Mouse (Mus musculus) CD8-positive naive resting alpha-beta T cell, adult 2 months (primary cell): Measurements from ENCODE around the gene Daam1.

ENCODE experiments used
- DNase-seq, 2 experiments: peaks; one replicate each; pipeline ENCODE4 v3.0.0; 2022; ENCODE audit warnings: low read depth in 2 of 2, low spot score in 2 of 2

Gene Daam1

DNA sequence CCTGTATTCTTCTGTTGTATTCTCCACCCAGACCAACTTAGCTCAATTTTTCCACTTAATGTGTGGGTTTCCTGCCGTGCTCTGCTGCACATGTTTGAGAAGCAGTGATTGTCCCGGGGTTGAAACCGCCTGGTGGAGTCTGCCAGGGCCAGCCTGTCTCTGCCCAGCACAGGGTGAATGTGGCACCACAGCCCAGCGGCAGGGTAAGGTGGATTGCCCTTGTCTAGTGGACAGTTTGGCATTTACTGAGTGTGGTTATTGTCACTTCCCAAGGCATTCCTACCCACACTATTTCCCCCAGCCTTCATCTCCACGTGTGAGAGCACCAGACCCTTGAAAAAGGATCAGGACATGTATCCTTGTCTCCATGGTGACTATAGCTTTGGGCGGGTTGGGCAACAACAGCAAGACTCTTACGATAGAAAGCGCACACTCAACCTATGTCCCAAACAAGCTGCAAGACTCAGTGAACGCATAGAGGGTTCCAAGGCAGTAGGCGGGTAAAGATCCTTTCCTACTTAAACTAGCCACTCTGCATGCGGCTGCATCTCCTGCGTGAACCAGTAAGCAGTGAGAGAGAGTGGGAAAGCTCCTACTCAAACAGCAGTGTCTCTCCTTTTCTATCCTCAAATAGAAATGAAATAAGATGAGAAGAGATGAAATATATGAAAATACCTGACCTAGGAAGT, 139.2 kb downstream of the Daam1 start:
- DNase-seq = no peak

DNA sequence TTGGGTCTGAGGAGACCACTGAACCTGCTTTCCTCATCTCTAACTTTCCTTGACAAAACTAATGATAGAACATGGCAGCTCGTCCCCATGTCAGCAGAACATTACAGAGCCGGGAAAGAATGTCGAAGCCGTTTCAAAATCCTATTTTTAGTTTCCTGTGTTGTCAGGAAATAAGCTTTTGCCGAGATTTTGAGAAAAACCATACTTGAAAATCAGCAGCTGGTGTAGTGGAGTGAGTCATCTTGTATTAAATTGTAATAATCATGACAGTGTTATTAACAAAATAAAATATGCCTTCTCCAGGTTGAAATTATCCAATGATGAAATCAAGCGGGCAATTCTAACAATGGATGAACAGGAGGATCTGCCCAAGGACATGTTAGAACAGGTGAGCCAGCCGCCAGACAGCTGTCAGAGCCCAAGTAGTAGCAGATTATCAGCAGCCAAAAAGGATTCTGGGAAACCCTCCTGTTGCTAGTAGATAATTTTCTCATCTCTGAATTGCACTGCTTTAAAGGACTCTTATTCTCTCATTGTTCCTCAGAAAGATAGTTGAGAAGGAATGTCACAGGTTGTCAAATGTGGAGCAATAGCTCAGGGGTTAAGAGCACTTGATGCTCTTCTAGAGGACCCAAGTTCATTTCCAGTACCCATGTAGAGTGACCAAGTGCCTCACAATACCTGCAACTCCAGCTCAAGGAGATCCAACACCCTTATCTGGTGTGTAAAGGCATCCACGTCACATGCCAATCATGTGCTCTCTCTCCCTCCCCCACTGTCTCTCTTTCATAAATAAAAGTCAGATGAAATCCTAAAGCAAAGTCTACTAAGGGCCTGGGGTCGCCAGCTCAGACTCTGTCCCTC, 140.1 kb downstream of the Daam1 start:
- no peak for DNase-seq

GRCm38 (mm10) chr12:71972126-71972525, 141.2 kb downstream of the Daam1 start:
- no peak for DNase-seq

DNA sequence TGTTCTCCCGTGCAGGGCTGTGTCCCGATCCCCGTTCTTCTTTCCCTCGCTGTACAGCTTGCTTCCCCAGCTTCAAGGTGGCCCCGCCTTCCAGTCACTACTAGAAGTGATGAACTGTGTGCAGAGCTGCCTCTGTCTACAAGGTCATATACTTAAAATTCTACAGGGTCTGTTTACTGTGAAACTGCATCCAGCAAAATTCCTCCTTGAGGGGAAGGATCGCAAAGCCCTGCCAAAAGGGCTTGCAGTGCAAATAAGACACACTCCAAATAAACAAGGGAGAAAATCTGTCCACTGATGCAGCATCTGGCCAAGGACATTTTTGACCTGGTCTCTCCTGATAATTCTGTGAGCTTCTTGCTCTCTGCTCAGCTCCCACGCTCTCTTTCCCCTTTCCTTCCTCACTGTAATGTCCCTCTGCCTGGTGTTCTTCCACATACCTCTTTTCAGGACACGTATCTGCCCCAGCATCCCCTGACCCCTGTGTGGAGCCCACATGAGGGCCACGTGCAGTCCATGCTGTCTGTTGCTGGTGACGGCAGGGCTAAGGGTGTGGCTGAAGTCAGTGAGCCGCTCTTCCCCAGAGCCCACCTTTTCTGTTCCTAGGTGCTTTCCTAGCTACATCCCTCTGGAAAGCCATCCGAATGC, 141.9 kb downstream of the Daam1 start:
- no peak for DNase-seq

DNA sequence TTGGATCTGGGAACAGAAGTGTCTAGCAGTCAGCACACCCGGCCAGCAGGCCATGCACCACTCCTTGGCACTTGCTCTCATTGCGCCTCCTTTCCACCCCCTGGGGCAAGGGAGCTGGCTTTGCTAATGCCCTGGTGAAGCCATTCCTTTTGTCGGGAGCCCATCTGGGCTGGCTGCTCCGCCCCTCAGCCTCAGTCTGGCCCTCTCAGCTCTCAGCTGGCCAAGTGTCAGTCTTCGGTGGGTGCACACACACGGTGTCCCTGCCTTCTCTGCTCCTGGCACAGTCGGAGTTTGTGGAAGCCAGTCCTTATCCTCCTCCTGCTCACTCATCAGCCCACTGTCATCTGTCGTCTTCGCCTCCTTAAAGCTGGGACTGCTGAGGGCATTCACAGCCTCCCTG, 142.7 kb downstream of the Daam1 start:
- no peak for DNase-seq

- no peak for DNase-seq
Observed at GRCm38 (mm10) chr12:71975626-71976025, 144.7 kb downstream of the Daam1 start.

DNA sequence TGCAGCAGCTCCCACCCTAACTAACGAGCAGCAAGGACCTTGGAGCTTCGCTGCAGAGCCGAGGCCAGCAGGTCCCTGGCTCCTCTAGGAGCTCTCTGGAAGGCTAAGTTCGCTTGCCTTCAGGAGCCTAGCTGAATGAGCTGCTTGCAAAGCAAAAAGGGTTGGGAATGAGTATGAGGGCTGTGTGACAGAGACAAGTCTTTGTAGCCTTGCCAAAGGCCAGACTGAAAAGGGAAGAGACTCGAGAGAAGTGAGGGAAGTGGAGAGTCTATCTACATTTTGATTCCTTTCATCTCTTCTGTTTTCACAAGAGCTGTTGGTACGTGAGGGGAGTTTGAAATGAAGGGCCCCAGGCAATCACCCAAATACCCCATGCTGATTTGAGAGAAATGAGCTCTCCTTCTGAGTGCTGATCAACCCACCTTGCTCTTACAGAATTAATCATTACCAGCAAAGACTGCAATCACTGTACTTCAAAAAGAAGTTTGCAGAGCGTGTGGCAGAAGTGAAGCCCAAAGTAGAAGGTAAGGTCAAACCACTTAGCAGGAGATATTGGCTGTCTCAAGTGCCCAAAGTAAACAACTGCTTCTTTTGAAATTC, 145.6 kb downstream of the Daam1 start:
- no peak for DNase-seq

GRCm38 (mm10) chr12:71977364-71977763, 146.5 kb downstream of the Daam1 start:
- no peak for DNase-seq

DNA sequence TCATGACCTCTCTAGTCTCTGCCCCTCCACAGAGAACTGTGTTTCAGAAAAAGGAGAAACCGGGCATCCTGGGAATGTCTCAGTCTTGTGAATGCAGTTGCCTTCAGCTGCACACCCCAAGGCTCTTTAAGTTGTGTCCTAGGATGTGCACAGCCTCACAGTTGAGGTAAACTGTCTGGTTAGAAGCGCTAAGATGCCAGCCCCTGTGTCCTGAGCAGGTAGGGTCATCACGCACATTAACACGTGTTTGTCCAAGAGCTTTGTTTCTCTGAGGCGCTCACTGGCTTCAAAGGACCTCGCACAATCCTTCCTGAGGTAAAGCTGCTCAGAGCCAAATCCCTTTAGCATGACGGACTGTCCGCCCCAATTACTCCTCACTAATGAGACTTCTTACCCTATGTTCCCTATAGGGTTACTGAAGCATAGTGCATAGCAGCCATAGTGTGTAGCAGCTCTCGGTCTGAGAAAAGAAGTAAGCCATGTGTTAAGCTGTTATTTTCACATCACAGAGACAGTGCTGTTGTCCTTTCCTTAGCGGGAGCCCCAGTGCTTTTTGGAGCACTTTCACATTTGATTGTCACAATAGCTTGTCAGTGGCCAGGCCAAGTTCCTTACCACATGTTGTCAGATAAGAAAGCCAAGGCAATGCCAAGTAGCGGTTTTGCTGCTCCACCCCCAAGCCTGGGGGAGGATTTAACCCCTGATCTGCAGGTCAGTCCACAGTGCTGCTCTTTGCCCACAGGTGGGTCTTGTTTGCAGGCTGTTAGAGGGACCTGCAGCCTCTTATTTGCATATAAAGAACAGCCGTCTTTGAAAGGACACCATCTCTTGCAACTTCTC, 147.9 kb downstream of the Daam1 start:
- no peak for DNase-seq

- no peak for DNase-seq
Observed at GRCm38 (mm10) chr12:71980166-71980565, 149.3 kb downstream of the Daam1 start.

- DNase-seq = no peak
Observed at GRCm38 (mm10) chr12:71980746-71981145, 149.9 kb downstream of the Daam1 start.

DNA sequence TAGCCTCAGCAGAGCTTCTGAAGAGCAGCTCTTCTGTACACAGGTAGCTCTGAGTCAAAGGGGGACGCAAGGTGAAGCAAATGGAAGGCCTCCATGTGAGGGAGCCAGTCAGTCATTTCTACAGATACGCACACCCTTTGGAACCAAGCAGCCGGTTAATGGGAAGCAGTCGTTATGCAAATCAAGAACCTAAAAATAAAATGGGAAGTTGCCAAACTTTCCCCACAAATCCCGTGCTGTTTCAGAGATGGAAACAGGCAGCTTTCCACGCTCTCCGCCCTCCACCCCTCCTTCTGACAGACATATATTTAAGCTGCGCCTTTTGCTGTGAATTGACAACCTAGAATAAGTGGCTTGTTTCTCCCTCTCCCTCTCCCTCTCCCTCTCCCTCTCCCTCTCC, 150.4 kb downstream of the Daam1 start:
- DNase-seq = no peak

GRCm38 (mm10) chr12:71981791-71982190, 150.9 kb downstream of the Daam1 start:
- DNase-seq = no peak

DNA sequence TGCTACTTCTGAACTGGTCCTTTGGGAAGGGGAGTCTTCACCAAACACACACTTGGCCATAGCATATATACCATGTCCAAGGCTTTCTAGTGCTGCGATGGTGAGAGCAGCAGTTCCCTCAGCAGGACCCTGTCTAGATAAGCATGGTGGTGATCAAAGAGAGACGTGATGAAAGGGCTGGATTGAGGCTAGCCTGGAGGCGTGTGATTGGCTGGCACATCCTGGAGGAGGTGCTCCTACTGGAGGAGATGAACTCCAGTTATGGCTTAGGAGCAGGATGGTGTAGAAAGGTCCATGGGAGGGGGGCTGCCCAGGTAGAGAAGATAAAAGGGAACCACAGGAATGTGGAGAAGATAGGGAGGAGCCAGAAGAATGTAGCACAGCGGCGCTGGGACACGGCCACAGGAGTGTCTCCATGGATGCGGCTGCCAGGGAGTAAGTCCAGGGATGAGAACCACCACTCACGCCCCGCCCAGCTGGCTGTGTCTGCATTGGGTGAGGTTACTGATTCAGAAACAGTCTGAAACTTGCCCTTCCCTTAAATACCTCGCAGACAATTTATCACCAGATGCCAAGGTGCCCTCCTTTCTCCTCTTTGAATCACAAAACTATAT, 152.3 kb downstream of the Daam1 start:
- DNase-seq = no peak

DNA sequence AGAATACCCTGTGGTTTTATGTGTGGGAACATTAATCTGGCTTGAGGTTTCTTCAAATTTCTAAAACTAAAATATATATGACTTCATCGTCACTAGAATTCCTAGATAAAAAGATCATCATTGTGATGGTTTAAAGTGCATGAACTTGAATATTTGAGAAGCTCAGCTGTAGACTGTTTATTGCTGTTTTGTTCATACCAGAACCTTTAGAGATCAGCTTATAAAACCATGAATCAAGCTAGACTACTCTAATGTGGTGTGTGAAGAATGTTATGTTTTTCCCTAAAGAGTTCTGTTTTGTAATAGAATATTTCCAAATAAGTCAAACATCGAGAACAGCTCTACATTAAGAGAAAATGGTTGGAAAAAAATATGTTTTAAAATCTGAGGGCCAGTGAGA, 156.3 kb downstream of the Daam1 start:
- no peak for DNase-seq

DNA sequence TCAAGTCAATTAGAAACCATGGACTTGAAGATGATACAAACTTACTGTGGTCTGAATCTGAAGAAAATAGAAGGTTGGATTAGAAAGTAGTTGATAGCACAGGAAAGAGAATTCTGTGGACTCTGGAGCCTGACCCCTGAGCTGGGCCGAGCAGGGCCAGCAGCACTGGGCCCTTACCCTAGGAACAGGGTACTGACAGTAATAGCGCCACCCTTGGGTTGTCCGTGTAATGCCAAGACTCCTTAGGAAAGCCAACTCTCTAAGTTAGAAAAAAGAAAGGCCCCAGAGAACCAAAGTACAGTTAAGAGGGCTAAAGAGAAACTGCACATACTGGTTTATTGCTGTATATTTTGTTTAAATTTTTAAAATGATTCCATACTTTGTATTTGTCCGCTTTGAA, 157.0 kb downstream of the Daam1 start:
- no peak for DNase-seq

- DNase-seq = no peak
Observed at GRCm38 (mm10) chr12:71989596-71989995, 158.7 kb downstream of the Daam1 start.

DNA sequence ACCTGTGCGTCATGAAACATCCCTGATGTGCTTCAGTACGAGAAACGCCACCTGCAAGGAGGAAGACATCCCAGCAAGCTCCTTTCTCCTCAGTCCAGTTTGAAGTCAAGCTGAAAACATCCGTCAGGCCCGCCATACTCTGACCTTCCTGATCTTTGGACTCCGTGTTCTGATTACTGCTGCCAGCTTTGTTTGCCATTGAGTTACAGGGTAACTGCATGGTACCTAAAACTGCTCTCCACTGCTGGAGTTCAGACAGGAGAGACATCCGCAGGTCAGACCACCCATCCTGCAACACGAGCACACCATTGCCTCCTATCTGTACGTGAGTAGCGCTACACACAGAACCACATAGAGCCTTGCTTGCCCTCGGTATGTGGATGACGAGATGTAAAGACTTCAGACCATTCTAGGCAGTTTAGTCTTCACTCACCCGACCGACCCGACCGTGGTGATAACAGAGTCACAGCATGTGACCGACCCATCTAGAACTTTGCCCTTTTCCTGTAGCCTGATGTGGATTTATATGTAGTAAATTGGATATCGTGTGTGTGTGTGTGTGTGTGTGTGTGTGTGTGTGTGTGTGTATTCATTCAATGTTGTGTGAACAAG, 161.8 kb downstream of the Daam1 start:
- DNase-seq = no peak

DNA sequence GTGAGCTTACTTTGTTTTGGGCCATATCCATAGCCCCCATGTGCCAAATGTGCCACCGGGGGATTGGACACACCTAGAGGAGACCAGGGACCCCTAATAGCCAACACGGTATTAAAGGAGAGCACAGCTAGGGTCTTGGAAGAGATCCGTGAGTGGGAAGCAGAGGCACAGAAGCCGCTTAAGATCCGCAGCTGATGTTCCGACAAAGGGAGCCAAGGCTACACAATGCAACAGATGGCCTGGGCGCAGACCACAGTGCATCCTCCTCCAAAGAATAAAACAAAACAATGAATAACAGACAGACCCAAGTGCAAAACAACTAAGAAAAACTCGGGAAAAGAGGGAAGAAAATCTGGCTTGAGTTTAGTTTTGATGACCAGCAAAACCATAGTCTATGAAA, 165.0 kb downstream of the Daam1 start:
- no peak for DNase-seq

- DNase-seq = no peak
Observed at GRCm38 (mm10) chr12:71996920-71997319, 166.0 kb downstream of the Daam1 start.
